Mouse (Mus musculus) liver, postnatal 0 days (tissue): ENCODE data around the gene Cep152.

Experiments used
- CTCF ChIP-seq: sonication (generic); IDR thresholded peaks from 2 replicates; pipeline ENCODE4 v1.5.1; 2016; ENCODE audit warnings: antibody characterized with exemption, low read depth
- EP300 ChIP-seq: IDR thresholded peaks from 2 replicates; pipeline ENCODE4 v1.6.1; 2016; ENCODE audit warnings: antibody characterized with exemption, low read depth, mild to moderate bottlenecking

GRCm38 (mm10) chr2:125667721-125668120 lies 42.8 kb upstream of the Cep152 start:
- TF ChIP-seq EP300 (no peak), CTCF (no peak)
